In genomic region chr2:75224443-75224842, GRCm38 (mm10) we compare ENCODE assay signal across 8 mouse cellular contexts.
DNase-seq lines count a peak whose midpoint lies in the region; ATAC-seq lines count a peak whose summit lies in the region.

No protein-coding gene starts in this region.

- DNase-seq in heart, adult 9 months (ENCODE audit: low spot score in 2 of 2) = peak; percentile 93
- peak; percentile 83 for DNase-seq in kidney, postnatal 14 days
- peak; percentile 40 for DNase-seq in right cerebral cortex, postnatal 4 days
- no peak for DNase-seq in retina, embryonic 14.5 days (ENCODE audit: low spot score)

- H3K4me1 ChIP-seq in midbrain, embryonic 16.5 days (ENCODE audit: control insufficient read depth, insufficient read depth, low read length) = peaks cover 3% of the 10 kb centered on the region; the same call in 1 of the 2 replicates
- H3K4me1 ChIP-seq in midbrain, embryonic 13.5 days (replicated peaks) = peaks cover 14% of the 10 kb centered on the region
- H3K4me1 ChIP-seq in embryonic facial prominence, embryonic 12.5 days = peaks cover 8% of the 10 kb centered on the region; the same call in 1 of the 2 replicates
- no peaks in the 10 kb centered on the region for H3K4me1 ChIP-seq in intestine, embryonic 16.5 days (ENCODE audit: control insufficient read depth, insufficient read depth, low read length)

- H3K4me2 ChIP-seq in midbrain, embryonic 16.5 days (ENCODE audit: low read length) = no peak overlapping the region
- no peak overlapping the region for H3K4me2 ChIP-seq in midbrain, embryonic 13.5 days (replicated peaks)
- H3K4me2 ChIP-seq in embryonic facial prominence, embryonic 12.5 days (replicated peaks) = no peak overlapping the region
- no peak overlapping the region for H3K4me2 ChIP-seq in intestine, embryonic 16.5 days (ENCODE audit: low read depth, low read length)

- no peaks in the 10 kb centered on the region for H3K27me3 ChIP-seq in midbrain, embryonic 16.5 days (ENCODE audit: control insufficient read depth, insufficient read depth, low read depth, low read length)
- no peaks in the 10 kb centered on the region for H3K27me3 ChIP-seq in midbrain, embryonic 13.5 days
- no peaks in the 10 kb centered on the region for H3K27me3 ChIP-seq in embryonic facial prominence, embryonic 12.5 days
- no peaks in the 10 kb centered on the region for H3K27me3 ChIP-seq in intestine, embryonic 16.5 days (replicated peaks; ENCODE audit: control insufficient read depth, insufficient read depth, low read length)

- WGBS in midbrain, embryonic 16.5 days = 51% methylated on average over 5 of the region's 5 CpGs
- WGBS in midbrain, embryonic 13.5 days = 71% methylated on average over 5 of the region's 5 CpGs
- 40% methylated on average over 5 of the region's 5 CpGs for WGBS in embryonic facial prominence, embryonic 12.5 days
- WGBS in intestine, embryonic 16.5 days = 54% methylated on average over 5 of the region's 5 CpGs

- H3K27ac ChIP-seq in midbrain, embryonic 16.5 days (ENCODE audit: low read length) = no peak overlapping the region
- no peak overlapping the region for H3K27ac ChIP-seq in midbrain, embryonic 13.5 days
- H3K27ac ChIP-seq in embryonic facial prominence, embryonic 12.5 days = no peak overlapping the region
- H3K27ac ChIP-seq in intestine, embryonic 16.5 days (ENCODE audit: low read length) = no peak overlapping the region

- H3K36me3 ChIP-seq in midbrain, embryonic 16.5 days (ENCODE audit: control insufficient read depth, insufficient read depth, low read length) = no peaks in the 10 kb centered on the region
- H3K36me3 ChIP-seq in midbrain, embryonic 13.5 days = no peaks in the 10 kb centered on the region
- no peaks in the 10 kb centered on the region for H3K36me3 ChIP-seq in embryonic facial prominence, embryonic 12.5 days
- no peaks in the 10 kb centered on the region for H3K36me3 ChIP-seq in intestine, embryonic 16.5 days (ENCODE audit: control insufficient read depth, insufficient read depth, low read length)

- peak; percentile 64; the same call in 1 of the 2 replicates for ATAC-seq in midbrain, embryonic 16.5 days
- ATAC-seq in midbrain, embryonic 13.5 days = no peak
- 0 out of 2 replicates have a peak, but pooled peaks have one; percentile 56 for ATAC-seq in embryonic facial prominence, embryonic 12.5 days (ENCODE audit: insufficient number of reproducible peaks, insufficient read depth, low FRiP score, low TSS enrichment)
- ATAC-seq in intestine, embryonic 16.5 days = no peak

- no peak overlapping the region for H3K4me3 ChIP-seq in midbrain, embryonic 16.5 days (ENCODE audit: low read depth, low read length)
- H3K4me3 ChIP-seq in midbrain, embryonic 13.5 days (replicated peaks) = no peak overlapping the region
- H3K4me3 ChIP-seq in embryonic facial prominence, embryonic 12.5 days = no peak overlapping the region
- no peak overlapping the region for H3K4me3 ChIP-seq in intestine, embryonic 16.5 days (ENCODE audit: low read length)

- no peak overlapping the region for H3K9ac ChIP-seq in midbrain, embryonic 16.5 days (ENCODE audit: low read depth, low read length)
- H3K9ac ChIP-seq in midbrain, embryonic 13.5 days (replicated peaks) = no peak overlapping the region
- no peak overlapping the region for H3K9ac ChIP-seq in embryonic facial prominence, embryonic 12.5 days
- H3K9ac ChIP-seq in intestine, embryonic 16.5 days (ENCODE audit: low read depth, low read length) = no peak overlapping the region

- no peaks in the 10 kb centered on the region for H3K9me3 ChIP-seq in midbrain, embryonic 16.5 days (replicated peaks; ENCODE audit: control insufficient read depth, low read length, poor library complexity, severe bottlenecking)
- H3K9me3 ChIP-seq in midbrain, embryonic 13.5 days = no peaks in the 10 kb centered on the region
- no peaks in the 10 kb centered on the region for H3K9me3 ChIP-seq in embryonic facial prominence, embryonic 12.5 days
- H3K9me3 ChIP-seq in intestine, embryonic 16.5 days (ENCODE audit: control insufficient read depth, low read length) = no peaks in the 10 kb centered on the region

Comparison
In these comparisons a context has a peak if more than half of its experiments do, and no peak if none do; other contexts are left out.
1. ATAC-seq: peak in midbrain, embryonic 16.5 days (single experiment) and embryonic facial prominence, embryonic 12.5 days (single experiment); none in midbrain, embryonic 13.5 days (single experiment) and intestine, embryonic 16.5 days (single experiment).